Mouse (Mus musculus): ENCODE measurements around the gene Btbd35f5.
"Not testable (repeated sequence)": the region's sequence is repeated elsewhere in the genome, so short reads cannot be mapped to it uniquely, and the experiment has no call there.

Gene Btbd35f5

GRCm38 (mm10) chrX:32973597-32973996 lies at the start of gene Btbd35f5:
Btbd35f5 (plus strand) TSS chrX:32973897.
- not testable (repeated sequence) for DNase-seq

DNA sequence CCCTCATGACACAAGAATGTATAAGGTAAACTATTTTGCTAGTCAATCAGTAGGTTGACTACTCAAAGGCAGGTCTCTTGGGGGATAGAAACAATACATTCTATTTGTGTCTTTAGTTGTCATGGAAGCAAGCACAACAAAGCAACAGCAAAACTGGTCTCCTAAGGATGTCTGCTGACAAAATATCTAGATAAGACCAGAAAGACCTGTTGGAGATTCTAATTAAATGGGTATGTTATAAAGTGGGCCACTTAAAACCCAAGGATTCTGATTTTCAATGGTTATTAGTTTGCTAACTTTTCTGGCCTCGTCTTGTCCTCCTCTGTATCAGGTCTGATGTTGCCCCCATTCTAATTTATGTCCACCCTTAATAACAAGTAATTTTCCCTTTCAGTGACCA lies 32.2 kb upstream of the Btbd35f5 start, which contains the start of gene Gm21789:
Gm21789 (plus strand) TSS at position 301 of the 400 bp plus-strand sequence.
- DNase-seq = not testable (repeated sequence)
